Mouse (Mus musculus) G1E (cell line): ENCODE data around the gene Creb3l2.

ENCODE experiments used
- CTCF ChIP-seq: IDR thresholded peaks from 2 replicates; pipeline ENCODE4 v1.5.1; 2012; ENCODE audit warnings: low read depth, low read length, inconsistent platforms, mixed read lengths
- GATA1 ChIP-seq: IDR thresholded peaks from 2 replicates; pipeline ENCODE4 v1.6.1; 2012; ENCODE audit warnings: borderline replicate concordance, low read length, inconsistent platforms, mixed read lengths

DNA sequence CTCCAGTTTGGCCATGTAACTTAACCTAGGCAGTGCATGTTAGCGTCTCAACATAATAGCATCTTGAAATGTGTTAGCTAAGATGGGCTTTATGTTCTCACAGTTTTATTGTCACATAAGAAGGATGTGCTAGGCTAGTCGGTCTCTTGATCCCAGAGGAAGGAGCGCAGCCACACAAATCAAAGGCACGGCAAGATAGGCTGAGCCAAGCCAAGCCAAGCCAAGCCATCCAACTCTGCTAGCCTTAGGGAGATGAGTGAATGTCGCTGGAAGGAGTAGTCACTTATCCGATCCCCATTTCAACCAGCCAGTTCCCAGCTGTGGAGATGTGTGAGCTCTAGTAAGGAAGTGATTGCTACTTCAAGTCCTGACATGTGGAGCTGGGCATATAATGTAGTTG lies 75.0 kb downstream of the Creb3l2 start:
- TF ChIP-seq CTCF: no peak
- TF ChIP-seq GATA1: no peak
